Mouse (Mus musculus): ENCODE results near the gene Sh3rf1.

DNA sequence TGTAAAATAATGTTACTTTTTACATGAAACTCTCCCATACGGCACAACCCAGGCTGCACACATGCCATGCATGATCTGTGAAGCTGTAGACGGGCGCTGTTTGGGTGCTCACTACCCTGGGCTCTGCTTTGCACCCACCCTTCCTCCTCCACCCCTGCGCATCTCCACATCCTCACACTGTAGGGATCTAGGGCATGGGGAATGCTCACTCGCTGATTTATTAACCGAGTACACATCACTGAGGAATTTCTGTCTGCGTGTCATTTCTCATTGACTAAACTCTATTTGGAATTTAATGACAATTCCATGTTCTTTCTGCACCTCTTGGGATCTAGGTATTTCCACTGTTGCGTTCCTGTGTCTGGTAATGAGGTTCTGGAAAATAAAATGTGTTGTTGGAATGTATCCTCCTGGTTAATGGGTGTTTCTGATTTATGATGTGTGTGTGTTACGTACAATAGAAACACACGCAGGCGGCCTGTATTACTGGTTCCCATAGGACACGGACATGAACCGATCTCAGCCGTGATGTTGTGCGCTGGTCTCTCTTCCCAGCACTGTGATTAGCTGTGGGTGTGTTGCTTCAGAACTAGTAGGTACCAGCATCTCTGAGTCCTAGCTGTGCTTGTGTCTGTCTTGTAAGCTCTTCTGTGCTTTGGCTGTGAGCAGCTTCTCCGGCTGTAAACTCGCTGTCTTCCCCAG lies 116.8 kb downstream of the Sh3rf1 start:
- TF ChIP-seq CTCF (IDR thresholded peaks at IDR 0.05; ENCODE audit: low read depth) (no peak), EP300 (optimal IDR thresholded peaks at IDR 0.05) (no peak)
